Mouse (Mus musculus): ENCODE results near the gene Gm14862.
A peak's percentile ranks its signal among the peaks of the same experiment; 100 is the strongest.

Gene Gm14862

GRCm38 (mm10) chrX:9222412-9223221, 34.1 kb downstream of the Gm14862 start:
- DNase-seq = no peak

- no peak for DNase-seq
These were observed 35.0 kb downstream of the Gm14862 start for GRCm38 (mm10) chrX:9221736-9222135.

GRCm38 (mm10) chrX:9221206-9221605, 35.5 kb downstream of the Gm14862 start:
- DNase-seq = peak; percentile 50

GRCm38 (mm10) chrX:9219570-9219969, 37.1 kb downstream of the Gm14862 start:
- DNase-seq = no peak

GRCm38 (mm10) chrX:9216244-9216643, 40.5 kb downstream of the Gm14862 start:
- DNase-seq = no peak

- DNase-seq = no peak
These were observed 51.6 kb downstream of the Gm14862 start for GRCm38 (mm10) chrX:9205121-9205520.

GRCm38 (mm10) chrX:9202781-9203405, 53.8 kb downstream of the Gm14862 start:
- DNase-seq = no peak

- no peak for DNase-seq
These were observed 54.7 kb downstream of the Gm14862 start for GRCm38 (mm10) chrX:9201954-9202353.

All from right cerebral cortex, postnatal 14 days (tissue).